Mouse (Mus musculus) G1E (cell line): ENCODE data around the gene Asic2.

Source experiments
- CTCF ChIP-seq: IDR thresholded peaks from 2 replicates; pipeline ENCODE4 v1.5.1; 2012; ENCODE audit warnings: low read depth, low read length, inconsistent platforms, mixed read lengths
- POLR2AphosphoS5 ChIP-seq: IDR thresholded peaks from 2 replicates; pipeline ENCODE4 v1.6.1; 2012; ENCODE audit warnings: low read depth, low read length, inconsistent platforms; ENCODE audit not compliant: insufficient replicate concordance
- TAL1 ChIP-seq: conservative IDR thresholded peaks from 2 replicates; pipeline ENCODE4 v1.6.1; 2012; ENCODE audit warnings: low read depth, low read length, inconsistent platforms, mixed read lengths

GRCm38 (mm10) chr11:81416319-81416718, 551.9 kb downstream of the Asic2 start:
- TF ChIP-seq CTCF (no peak), POLR2AphosphoS5 (no peak), TAL1 (no peak)
